Mouse (Mus musculus) thymus, postnatal 36 days (tissue): Measurements from ENCODE around the gene Ano6.
"Not testable (repeated sequence)": the region's sequence is repeated elsewhere in the genome, so short reads cannot be mapped to it uniquely, and the experiment has no call there.

Experiments
- DNase-seq, 2 experiments: peaks; one replicate each; pipeline ENCODE4 v3.0.0; 2022; ENCODE audit warnings: mixed read lengths in 2 of 2

Ano6 gene

DNA sequence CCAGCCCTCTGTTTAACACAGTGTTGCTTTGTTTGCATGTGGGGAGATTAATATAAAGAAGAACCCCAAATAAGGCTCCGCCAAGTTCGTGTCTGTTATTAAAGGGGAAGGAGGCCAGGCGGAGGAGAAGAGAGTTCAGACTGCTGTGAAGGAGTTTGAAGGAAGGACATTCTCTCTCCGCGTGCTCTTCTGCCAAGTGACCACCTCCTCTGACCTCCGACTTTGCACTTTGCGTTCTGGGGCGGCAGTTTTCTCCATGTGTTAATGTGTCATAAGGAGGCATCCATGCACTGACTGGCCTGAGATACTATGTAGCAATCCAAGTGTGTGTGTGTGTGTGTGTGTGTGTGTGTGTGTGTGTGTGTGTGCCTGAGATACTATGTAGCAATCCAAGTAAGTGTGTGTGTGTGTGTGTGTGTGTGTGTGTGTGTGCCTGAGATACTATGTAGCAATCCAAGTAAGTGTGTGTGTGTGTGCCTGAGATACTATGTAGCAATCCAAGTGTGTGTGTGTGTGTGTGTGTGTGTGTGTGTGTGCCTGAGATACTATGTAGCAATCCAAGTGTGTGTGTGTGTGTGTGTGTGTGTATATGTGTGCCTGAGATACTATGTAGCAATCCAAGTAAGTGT lies 37.5 kb downstream of the Ano6 start:
- DNase-seq, result not testable (repeated sequence)

DNA sequence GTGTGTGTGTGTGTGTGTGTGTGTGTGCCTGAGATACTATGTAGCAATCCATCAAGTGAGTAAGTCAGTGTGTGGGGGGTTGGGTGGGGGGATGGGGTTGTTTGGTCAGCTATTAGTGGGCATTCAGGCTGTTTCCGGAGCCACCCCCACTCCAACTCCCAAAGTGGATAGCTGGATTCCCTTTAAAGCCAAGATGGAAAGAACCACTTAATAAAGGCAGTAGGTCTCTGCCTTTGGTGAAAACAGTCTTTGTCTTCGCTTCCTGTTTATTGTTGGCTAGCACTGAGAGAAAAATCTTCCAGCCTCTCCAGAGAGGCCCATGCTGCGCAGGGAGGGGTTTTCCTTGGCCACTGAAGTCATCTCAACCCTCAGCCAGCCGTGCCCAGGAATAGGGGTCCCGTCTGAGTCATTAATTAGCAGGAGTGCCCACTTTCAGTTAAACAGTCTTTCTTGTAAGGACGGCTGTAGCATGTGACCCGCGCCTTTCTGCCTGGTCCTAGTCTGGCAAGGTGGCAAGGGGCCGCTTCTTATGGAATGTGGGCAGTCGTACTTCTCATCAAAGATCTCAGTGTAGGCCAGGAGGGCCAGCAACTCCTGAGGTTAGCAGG lies 38.1 kb downstream of the Ano6 start:
- DNase-seq, result no peak

DNA sequence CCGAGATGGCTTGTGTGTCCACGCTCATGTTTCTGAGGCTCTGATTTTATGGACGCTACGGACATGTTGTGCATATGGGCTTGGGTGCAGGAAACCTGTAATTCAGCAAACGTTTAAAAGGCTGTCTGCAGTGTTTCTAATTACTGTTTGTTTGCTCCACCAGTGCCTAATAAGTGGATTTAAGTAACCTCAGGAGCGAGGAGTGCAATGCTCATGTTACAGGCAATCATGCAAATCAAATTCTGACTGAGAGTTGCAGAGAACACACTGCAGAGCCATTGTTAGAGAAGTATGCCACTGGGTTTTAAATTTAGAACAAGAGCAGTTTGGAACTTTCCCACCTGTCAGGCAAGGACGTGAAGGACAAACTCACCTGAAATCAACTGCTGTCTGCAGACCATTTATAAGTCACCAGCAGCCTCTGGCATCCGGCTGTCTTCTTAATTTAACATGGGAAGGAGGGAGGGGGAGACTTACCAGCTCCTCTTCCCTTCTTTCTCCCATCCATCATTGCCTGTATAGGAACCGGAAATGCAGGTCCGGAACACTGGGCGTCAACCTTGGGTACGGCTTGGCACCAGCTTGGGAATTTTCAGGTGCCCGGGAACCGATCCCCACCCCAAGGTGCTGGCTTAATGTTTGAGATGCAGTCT lies 39.0 kb downstream of the Ano6 start:
- DNase-seq, result no peak

DNA sequence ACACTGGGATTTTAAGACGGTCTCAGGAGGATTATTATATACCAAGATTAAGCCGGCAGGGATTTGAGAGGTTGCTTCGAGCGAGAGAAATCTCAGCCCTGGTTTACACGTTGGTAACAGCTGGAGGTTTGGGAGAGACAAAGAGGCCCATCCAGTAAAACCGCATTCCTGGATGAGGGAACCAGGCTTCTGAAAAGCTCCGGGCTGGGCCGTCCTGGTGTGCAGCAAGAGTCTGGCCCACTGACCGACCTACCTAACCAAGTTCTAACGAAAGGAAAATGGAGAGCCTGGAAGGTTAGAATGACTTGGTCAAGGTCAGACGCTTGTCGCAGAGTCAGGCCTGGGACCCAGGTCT lies 39.5 kb downstream of the Ano6 start:
- DNase-seq, result no peak

DNA sequence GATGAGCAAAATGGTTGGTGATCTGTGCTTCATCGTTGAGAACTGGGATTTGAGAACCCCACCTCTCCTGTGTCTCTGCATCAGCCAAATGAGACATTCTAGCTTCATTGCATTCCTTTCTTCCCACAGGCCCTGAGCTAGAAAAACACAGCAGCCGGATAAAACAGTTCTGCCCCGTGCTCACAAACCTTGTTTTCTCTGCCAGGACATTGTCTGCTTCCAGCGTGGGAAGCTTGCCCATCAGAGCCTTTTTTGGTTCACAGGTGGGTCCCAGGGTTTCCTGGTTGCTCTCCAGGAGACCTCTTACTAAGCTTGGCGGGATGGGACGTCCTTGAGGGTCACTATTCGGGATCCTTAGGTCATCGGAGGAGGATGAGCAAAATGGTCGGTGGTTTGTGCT lies 42.6 kb downstream of the Ano6 start:
- no peak for DNase-seq

DNA sequence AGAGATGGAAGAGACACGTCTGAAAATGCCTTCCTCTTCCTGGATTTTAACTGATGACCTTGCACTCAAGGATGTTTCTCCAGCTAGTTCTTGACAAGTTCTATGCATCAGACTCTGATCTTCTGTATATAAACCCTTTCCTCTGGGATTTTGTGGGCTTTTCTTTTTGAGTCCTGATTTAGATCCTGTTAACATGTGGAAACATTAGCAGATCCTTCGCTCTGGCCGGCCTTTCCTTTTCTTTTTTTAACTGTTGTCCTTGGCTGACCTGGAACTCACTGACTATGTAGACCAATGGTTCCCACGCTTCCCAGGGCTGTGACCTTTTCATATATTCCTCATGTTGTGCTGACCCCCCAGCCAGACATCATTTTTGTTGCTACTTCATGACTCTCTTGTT lies 45.4 kb downstream of the Ano6 start:
- DNase-seq, result no peak

DNA sequence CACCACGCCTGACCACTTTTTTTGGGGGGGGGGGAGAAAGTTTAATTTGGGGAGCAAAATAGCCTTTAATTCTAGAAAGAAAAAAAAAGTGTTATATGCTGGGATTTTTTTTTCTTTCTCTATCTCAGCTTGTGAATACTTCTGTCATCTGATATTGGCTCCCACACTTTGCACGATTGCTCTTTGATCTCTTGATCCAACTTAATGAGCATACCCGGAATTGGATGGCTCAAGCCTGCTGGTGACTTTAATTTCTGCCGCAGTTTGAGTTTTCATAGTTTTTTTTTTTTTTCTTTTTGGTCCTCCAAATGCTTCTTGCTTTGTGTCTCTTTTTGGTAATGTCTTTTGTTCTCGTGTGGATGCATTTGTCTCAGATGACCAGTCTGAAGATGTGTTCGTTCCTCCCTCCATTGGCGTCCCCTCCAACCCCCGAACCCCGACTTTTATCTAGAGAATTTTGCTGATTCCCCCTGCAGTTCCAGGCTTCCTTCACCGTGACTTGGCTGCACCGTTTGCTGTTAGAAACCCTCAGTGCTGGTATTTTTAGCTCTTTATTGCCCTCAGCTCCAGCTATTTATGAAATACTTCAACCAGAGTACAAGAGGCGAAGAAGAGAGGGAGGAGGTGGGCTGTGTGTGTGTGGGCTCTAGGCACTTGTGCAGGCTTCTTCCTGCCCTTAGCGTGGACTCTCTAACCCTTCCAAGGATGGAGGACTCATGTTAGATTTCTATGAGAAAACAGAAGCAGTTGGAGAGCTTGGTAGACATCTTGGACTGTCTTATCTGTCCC lies 46.2 kb downstream of the Ano6 start:
- DNase-seq, result no peak

DNA sequence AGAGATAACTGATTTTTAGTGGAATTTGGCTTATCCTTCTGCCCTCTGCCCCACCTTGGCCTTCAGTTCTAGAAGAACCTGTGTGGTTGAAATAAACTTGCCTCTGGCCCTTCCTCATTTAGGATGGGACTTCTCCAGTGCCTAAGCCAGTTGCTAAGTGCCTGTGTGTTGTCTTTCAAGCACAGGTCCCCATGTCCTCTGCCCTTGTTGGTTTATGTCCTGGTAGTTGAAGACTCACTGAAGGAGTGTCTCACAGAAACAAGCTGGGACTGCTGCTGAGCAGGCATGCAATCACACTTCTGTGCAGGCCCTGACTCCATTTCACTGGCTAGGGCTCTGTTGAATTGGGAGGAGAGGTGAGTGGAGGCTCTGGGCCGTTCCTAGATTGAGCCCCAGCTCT lies 46.9 kb downstream of the Ano6 start:
- DNase-seq, result no peak

DNA sequence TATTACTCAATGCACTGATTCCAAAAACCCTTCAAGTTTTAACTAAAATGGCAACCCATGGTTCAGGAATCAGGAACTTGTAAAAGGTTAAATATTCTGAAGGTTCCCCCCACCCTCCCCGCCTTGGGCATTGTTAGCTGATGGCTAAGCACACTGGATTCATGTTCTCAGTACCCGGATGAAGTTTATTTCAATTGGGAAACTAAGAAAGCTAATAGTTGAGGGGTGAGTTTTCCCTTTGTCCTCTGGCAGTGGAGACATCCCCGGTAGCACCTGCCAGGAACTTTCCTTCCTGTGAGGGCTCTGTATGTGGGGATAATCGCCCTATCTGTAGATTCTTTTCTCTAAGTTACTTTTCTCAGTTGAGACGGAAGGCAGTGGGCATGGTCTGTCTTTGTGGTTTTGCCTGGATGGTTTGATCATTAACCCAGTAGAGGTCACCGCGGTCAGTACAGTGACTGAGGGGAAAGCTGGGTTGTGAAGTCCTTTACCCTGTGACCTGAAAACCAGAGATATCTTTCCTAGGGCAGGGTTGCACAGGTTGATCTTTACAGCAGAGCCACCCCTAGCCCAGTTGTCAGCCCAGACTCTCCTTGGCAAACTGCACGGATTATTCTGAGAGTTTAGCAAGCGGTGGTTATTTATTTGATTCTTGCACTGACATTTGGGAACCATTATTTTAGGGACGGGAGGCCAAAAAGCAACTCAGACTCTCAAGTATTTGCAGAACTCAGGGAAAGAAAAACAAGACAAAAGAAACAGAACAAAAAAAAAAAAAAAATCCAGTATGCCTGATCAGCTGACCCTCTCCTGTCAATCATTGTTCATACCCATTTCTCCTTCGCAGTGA lies 47.8 kb downstream of the Ano6 start:
- no peak for DNase-seq

DNA sequence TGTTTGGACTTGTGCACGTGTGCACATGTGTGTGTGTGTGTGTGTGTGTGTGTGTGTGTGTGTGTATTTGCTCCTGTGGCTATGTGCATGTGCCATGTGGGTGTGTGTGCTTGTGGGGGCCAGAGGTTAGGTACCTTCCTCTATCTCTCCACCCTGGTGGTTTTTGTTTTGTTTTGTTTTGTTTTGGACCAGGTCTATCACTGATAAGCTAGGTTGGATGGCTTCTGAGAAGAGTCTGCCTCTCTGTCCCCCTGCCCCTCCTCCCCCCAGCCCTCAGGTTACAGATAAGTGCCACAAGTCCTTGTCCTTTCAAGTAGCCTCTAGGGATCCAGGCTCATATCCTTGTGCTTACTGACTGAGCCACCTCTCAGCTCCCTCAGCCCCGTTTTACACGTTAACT lies 49.1 kb downstream of the Ano6 start:
- no peak for DNase-seq

DNA sequence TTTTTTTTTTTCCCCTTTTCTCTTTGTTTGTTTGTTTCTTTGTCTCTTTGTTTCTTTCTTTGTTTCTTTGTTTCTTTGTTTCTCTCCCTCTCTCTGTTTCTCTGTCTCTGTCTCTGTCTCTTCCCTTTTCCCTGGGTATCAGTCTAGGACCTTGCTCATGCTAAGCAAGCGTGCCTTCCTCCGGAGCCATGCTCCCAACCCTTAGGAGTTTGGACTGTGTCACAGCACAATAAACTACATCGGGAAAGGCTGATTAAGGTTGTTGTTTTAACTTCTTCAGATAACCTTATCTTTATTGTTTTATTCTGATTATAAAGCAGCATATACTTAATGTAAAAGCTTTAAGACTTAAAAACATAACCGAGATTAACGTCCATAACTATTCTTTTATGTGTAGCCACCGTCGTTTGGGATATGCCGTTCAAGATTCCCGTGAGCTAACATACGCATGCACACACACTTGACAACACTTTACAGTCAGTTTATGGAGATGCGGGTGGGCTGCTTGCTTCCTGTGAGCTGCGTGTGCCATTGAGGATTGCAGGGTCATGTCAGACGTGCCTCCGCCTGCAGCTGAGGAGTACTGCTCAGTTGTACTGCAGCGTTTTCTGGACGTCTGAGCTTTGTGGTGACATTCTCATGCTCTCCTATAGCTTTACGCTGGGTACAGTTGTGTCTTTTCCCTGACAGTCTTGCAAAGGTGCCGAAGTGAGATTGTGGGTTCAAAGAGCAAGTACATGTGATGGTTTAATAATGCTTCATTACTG lies 52.7 kb downstream of the Ano6 start:
- DNase-seq, result no peak

DNA sequence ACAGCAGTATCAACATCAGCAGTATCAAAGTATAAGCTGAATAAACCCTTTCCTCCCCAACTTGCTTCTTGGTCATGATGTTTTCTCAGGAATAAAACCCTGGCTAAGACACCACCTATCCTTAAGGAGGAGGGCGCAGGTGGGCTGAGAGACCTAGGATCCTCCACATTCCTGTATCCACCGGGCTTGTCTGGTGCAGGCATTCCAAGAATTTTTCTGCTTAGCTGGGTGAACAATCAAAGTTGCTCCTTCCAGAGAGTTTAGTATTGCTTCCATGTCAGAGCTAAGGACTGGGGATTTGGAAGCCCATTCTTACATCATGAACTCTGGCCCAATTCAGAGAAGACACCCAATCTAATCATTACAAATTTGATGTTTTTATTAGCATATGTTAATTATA lies 53.8 kb downstream of the Ano6 start:
- no peak for DNase-seq

DNA sequence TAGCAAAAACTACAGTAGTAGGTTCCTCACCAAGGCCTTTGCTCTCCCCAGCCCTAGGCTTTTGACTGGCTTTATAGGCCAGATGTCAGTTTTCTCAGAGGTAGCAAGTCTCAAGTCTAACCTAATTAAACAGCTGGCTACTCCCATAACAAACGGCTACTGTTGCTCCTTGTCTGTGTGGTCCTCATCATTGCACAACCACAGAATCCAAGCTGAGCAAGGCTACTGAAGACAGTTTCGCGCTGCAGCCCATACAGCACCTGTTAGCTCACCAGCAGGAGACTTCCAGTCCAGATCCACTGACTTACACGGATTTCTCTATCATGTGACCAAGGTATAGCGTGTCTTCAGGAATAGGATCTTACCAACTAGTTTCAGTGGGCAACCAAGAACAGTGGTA lies 55.5 kb downstream of the Ano6 start:
- no peak for DNase-seq

DNA sequence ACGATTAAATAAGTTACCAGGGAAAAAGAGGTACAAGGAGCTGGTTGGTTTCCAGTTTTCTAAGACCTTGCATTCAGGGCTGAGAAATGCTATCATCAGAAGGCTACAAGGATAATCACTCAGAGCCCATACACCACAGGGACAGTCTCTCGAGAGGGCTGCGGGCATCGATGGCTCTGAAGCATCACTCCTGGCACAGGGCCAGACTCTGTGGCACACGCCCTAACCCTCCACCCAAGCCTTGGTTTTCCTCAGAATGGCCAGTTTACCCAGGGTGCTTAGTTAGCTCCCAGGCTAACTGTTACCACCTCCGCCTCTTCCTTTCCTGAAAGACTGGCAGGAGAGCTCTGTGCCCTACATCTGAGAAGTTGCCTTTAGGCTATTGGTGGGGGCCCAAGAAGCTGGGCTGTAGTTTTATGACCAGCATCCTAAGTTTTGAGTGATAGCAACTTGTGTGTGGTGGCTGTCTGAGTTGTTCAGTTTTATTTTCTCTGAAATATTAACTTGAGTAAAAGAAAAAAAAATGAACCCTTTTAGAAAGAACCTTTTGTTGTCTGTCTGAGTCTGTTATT lies 57.9 kb downstream of the Ano6 start:
- DNase-seq, result no peak

DNA sequence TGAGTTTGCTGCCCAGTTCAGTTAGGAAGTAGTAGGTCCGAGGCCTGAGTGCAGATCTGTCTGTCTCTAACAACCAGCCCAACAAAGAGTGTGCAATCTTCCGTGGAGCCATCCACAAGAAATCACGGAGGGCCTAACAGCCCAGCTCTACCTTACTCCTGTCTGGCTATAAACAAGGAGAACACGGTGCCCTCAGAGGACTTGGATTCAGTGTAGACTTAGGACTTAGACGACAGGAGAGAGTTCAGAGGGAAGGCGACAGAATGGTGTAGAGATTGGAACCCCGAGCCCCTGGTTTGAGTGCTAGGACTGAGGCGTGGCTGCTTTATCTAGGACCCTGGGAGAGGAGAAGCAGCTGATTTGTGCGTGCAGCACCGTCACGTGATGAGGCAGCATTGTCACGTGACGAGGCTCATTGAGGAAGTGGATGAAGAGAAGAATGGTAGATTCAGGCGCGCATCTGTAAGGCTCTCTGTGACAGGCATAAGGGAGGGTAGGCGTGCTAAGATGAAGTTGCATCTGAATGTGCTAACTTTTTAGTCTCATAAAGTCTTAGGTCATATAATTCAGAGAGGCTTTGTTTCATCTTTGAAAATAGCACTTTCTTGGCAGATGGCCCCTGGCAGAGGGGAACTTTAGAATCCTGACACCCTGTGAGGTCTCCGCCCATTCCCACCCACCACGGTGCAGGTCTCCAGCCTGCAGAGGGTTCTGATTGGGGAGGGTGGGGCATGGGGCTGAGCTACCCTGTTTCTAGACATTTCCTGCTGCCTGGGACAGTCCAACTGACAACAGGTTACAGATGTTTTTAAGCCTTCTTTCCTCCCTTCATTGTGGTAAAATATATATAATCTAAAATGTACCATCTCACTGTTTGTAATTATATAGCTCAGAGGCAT lies 59.1 kb downstream of the Ano6 start:
- peak; percentile 23 to 47 for DNase-seq

DNA sequence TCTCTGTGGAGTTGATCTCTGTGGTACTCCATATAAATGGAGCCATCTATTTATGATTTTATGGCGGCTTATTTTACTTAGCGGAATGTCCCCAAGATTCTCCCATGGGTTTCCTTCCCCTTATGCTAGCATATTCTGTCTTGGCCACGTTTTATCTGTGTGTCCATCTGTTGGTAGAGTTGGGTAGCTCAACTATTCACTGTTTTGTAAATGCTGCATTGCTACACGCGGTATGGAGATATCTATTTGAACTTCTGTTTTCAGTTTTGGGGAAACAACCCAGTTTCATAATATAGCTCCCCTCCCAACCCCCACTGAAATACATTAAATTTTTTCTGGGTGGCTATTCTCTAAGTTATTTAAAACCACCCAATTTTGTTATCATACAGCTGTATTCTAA lies 59.9 kb downstream of the Ano6 start:
- DNase-seq, result no peak

DNA sequence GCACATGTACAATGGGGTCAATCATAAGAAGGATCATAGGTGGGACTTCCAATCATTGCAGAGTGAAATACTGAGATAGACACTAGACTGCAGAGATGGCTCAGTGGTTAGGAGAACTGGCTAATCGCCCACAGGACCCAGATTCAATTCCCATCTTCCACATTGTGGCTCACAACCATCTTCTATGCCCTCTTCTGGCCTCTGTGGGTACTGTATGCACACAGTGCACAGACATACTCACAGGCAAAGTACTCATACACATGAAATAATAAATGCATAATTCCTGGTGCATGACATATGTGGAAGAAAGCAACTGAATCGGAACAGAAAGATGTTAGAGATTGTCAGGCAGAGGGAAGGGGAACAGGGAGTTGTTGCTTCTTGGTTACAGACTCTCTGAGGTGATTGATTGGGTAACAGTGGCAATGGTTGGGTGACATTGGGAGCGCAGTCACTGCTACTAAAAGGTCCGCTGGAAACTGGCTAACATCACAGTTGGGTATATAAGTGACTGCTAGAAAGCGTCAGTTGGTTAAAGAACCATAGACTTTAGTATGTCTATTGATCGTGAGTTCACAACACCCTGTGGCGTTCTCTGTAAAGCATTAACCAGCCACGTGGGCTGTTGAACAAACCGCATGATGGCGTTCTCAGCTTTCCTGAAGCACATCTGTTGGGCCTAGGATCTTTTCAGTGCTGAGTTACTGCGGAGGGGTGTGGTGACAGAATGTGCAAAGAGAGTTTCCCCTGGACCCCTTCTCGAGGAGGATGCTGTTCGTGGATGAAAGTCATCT lies 64.6 kb downstream of the Ano6 start:
- no peak for DNase-seq

DNA sequence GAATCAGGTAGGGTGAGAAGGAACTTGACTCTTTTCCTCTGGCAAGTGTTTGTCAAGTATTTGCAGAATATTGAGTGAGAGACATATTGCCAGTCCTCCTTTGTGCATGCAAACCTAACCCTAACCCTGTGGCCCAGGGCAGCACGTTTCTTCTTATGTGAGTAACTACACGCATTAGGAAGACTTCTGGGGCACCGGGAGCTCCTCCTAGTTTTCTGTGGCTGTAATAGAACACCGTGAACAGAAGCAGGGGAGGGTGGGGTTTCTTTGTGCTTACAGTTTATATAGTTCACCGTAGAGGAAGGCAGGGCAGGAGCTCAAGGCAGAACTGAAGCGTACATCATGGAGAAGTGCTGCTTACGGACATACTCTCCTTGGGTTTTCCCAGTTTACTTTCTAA lies 65.3 kb downstream of the Ano6 start:
- DNase-seq, result no peak

DNA sequence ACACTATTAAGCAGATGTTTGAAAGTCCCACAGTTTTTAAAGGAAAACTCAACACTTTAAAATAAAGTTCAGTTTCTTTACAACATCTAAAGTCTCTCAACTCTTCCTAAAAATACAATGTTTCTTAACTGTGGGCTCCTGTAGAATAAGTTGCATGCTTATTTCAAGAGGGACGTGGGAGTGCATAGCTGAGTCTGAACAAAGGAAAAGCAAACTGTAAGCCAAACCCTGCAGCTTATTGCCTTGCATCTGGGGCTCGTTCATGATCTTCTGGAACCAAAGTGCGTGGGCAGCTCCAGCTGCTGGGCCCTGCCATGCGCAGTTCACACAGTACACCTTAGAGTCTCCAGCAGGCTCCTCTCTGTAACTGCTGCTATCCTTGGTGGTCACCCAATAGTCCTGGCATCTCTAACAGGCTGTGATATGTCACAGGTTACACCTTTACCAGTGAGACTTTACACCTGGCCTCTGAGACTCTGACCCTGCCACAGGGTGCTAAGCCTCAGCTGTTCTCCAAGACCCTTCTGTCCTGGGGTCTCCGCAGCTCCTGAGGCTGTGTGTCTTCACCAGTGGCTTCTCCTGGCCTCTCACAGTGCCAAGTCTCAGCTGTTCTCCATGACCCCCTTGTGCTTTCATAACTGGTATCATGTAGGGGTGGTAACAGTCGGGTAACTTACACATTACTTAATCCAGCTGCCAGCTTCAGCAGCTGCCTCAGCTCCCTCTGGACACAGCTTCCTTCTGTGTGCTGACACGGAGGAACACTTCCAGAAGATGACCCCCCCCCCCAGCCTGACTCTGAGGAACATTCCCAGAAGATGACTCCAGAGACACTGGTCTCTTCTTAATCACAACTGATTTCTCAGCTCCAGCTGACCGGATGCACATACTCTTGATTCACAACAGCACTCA lies 66.3 kb downstream of the Ano6 start:
- no peak for DNase-seq
